Mouse (Mus musculus) liver, adult (tissue): ENCODE data around the gene Cdc73.

Experiments used
- GATA4 ChIP-seq: IDR thresholded peaks from 2 replicates; pipeline ENCODE4 v1.6.1; 2014; ENCODE audit warnings: mild to moderate bottlenecking, low read length; ENCODE audit not compliant: insufficient replicate concordance

Gene Cdc73

GRCm38 (mm10) chr1:143622634-143623033 lies 80.1 kb downstream of the Cdc73 start:
- no peak for TF ChIP-seq GATA4

DNA sequence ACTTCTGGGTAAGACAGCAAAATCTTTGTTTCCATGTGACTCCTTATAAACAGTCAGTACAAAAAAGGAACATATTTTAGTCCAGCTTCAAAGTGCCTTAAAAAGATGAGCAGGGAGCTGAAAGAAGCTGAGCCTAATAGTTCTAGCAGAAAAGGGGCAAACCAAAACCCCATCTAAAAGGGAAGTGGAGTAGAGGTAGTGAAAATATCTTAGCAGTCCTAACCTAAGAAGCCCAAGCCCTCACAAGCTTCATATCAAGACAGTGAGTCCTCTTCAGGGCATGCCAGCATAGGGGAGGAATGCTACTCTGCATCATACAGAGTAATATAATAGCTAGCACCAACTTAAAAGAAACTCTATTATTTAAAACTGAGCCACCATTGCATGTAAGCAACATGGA lies 80.8 kb downstream of the Cdc73 start:
- no peak for TF ChIP-seq GATA4

DNA sequence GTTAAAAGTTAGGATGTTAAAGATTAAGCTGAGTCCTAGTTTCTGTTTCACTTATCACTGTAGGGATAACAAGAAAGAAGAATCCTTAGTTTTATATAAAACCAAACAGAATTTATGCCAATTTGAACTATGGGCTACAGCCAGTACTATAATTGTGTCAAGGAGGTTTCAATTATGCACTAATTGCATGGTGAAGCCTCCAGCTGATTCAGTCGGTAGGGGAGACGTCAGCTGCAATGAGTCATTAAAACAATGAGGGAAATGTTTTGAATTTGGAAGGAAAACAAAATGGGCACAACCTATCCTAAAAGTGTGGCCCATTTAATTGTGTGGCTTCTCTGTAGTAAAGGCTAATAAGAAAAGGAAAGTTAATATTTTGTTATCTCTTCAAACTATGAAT lies 82.9 kb downstream of the Cdc73 start:
- TF ChIP-seq GATA4 = no peak

DNA sequence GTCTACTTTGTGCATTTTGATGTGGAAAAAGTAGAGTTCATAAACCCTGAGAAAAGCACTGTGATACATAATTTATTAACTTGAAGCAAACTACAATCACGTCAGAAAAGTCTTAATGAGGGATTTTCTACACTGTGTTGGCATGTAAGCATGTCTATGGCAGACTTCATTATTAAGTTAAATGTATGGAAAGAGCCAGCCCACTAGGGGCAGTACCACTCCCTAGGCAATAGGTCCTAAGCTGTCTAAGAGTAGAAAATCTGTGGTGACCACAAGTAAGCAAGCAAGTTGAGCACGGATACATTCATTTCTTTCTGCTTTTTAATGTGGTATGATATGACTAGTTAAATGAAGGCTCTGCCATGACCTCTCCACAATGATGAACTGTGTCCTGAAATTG lies 89.8 kb downstream of the Cdc73 start:
- TF ChIP-seq GATA4 = no peak

DNA sequence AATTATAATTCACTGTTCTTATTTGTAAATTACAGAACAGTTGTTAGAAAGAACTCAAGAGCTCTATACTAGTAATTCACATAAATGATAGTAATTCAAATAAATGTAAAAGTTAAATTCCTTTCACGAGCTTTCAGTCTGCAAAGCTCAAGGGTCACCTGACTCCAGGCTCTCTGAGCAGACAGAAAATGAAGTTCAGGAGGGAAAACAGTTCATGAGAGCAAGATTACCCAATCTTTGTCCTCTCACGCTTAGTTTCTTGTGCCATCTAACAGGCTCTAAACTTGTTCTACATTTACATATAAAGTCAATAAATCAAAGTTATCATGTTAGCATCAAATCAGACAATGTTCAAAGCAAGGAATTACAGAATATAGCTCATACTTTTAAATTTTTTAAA lies 93.8 kb downstream of the Cdc73 start:
- no peak for TF ChIP-seq GATA4

DNA sequence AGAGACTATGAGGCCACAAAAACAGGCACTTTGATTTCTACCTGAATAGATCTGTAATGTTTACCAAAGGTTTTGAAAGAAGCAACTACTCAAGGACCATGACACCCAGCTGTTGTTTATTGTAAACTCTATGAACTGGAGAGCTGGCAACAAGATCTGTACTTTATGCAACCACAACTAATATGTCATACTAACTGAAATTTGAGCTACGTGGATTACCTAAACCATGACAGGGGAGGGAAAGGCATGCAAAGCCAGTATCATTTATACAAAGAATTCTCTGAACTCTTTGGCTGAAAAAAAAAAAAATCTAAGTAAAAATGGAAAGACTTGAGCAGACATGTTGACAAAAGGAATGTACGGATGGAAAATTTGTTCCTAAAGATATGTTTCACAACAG lies 105.8 kb downstream of the Cdc73 start:
- TF ChIP-seq GATA4 = no peak

DNA sequence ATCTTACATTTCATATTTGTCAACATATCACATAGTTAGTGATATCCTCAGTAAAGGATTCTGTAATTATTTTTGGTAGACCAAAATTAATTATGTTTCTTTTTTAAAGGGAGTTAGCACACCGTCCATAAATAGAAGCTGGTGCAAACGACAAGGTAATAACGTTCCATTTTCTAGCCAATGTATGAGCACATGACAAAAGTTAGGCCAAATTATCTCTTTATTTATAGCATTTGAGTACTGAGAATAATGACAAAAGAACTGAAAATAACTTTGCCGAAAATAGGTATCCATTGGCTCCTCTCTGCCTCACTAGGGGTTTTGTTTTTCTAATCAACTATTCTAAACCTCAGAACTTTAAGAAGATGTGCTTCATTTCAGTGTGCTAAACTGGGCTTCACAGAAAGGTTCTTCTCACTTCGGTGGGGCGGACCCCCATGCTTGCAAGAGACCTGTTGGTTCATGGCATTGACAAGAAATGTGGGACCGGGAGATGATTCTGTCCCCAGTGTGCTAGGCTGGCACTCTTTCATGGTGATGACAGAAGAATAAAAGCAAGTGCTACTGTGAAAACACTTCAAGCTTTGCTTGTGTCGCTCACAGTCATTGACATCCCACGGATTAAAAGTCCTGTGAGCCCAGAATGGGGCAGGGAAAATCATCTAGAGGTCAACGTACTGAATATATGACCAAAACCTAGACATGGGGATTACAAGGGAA lies 125.7 kb downstream of the Cdc73 start:
- no peak for TF ChIP-seq GATA4

- no peak; the same call in 1 of the 2 replicates for TF ChIP-seq GATA4
These were observed 144.5 kb downstream of the Cdc73 start for GRCm38 (mm10) chr1:143558235-143558634.

- no peak for TF ChIP-seq GATA4
These were observed 147.2 kb downstream of the Cdc73 start for GRCm38 (mm10) chr1:143555533-143555932.

DNA sequence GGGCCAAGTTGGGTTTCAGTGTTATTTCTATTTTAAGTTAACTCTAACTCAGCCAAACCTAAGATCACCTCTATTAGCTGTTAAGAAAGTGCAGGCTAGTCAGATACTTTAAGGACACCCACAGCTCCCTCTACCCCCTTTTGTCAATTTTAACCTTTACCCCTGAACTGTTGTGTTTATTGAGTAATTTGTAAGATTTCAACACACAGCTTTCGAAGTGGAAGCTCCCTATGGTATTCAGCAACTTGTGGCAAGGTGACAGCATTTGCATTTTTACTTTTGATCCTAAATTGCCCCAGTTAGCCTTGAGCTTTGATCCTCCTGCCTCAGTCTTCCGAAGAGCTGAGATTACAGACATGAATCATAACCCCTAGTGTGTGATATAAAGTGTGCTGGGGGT lies 148.1 kb downstream of the Cdc73 start:
- no peak for TF ChIP-seq GATA4
